In genomic region chr17:73971291-73971690, GRCm38 (mm10) we compare ENCODE assay signal across 28 mouse cellular contexts. TPM values are rescaled to one million over a fixed set of nuclear protein-coding genes. Genes with fewer than 3 reads are reported as not detected.
DNase-seq lines count a peak whose midpoint lies in the region; ATAC-seq and TF ChIP-seq lines count a peak whose summit lies in the region.
"Had no signal": no experiment of that assay in that cellular context is flagged by ENCODE, and none has a peak within 500 bp of the region (broad histone marks: within the 10 kb centered on the region; RNA-seq: fewer than 3 reads in every experiment).

No protein-coding gene starts in this region.

- intact Hi-C loops in heart, adult 2 months (cut with DNase I): loop anchor here (2.0 kb wide), 1 partner anchor 14 kb away; no protein-coding TSS in a partner anchor

- no peaks in the 10 kb centered on the region for H3K27me3 ChIP-seq in heart, adult 2 months (ENCODE audit: control insufficient read depth, insufficient read depth, low read length)
- no peaks in the 10 kb centered on the region for H3K27me3 ChIP-seq in stomach, postnatal 0 days (ENCODE audit: control insufficient read depth, insufficient read depth, low read length)
- H3K27me3 ChIP-seq: embryonic facial prominence, embryonic 15.5 days; forebrain, embryonic 13.5 days; intestine, embryonic 15.5 days; liver, embryonic 15.5 days; lung, embryonic 15.5 days; midbrain, embryonic 12.5 days; neural tube, embryonic 13.5 days had no signal

- peak overlapping the region; percentile 89 for H3K27ac ChIP-seq in heart, adult 2 months
- peak overlapping the region; percentile 90 for H3K27ac ChIP-seq in embryonic fibroblast, embryonic 13.5 days (ENCODE audit: insufficient read depth, low read length)
- H3K27ac ChIP-seq in stomach, postnatal 0 days (replicated peaks): peak overlapping the region; percentile 46; the same call in 1 of the 2 replicates
- H3K27ac ChIP-seq: embryonic facial prominence, embryonic 10.5 days; forebrain, embryonic 13.5 days; hindbrain, postnatal 0 days; intestine, embryonic 15.5 days; liver, embryonic 15.5 days; midbrain, embryonic 12.5 days; neural tube, embryonic 13.5 days had no signal

- no peak overlapping the region for H3K4me2 ChIP-seq in stomach, postnatal 0 days (replicated peaks; ENCODE audit: low read depth)
- H3K4me2 ChIP-seq: embryonic facial prominence, embryonic 15.5 days; forebrain, embryonic 13.5 days; intestine, embryonic 15.5 days; liver, embryonic 15.5 days; lung, embryonic 15.5 days; midbrain, embryonic 12.5 days; neural tube, embryonic 13.5 days had no signal

- no peak for DNase-seq in heart, adult 2 months
- no peak for DNase-seq in heart, postnatal 4 days
- DNase-seq in 416B (ENCODE audit: low read depth): peak; percentile 82
- no peak for DNase-seq in stomach, postnatal 0 days (ENCODE audit: low spot score)
- DNase-seq in frontal cortex, postnatal 14 days (ENCODE audit: low spot score in 2 of 2): no peak
- no peak for DNase-seq in spleen, postnatal 14 days (ENCODE audit: low spot score in 2 of 2)
- DNase-seq: adrenal gland, postnatal 10 days; cerebellum, adult 2 months; cerebellum, postnatal 14 days; gastrocnemius, postnatal 36 days; heart, postnatal 14 days; kidney, adult 2 months; kidney, postnatal 10 days; lung, postnatal 36 days; right cerebral cortex, postnatal 25 days; spleen, adult 18-20 months had no signal

- H3K9me3 ChIP-seq in stomach, postnatal 0 days (ENCODE audit: control insufficient read depth, low read length): no peaks in the 10 kb centered on the region
- H3K9me3 ChIP-seq: embryonic facial prominence, embryonic 10.5 days; embryonic facial prominence, embryonic 15.5 days; forebrain, embryonic 13.5 days; intestine, embryonic 15.5 days; liver, embryonic 15.5 days; lung, embryonic 15.5 days; megakaryocyte, embryonic 14.5 days; midbrain, embryonic 12.5 days; neural tube, embryonic 13.5 days had no signal

- no peak for TF ChIP-seq EP300 in heart, adult 2 months (IDR thresholded peaks at IDR 0.05; ENCODE audit: insufficient read depth, low read depth, low read length)
- TF ChIP-seq EP300 in stomach, postnatal 0 days (optimal IDR thresholded peaks at IDR 0.05): no peak

- whole genome bisulfite sequencing in heart, adult 2 months: 68% methylated on average over 4 of the region's 4 CpGs
- WGBS in stomach, postnatal 0 days: 60% methylated on average over 4 of the region's 4 CpGs

- no peak overlapping the region for H3K4me3 ChIP-seq in heart, adult 2 months
- H3K4me3 ChIP-seq in embryonic fibroblast, embryonic 13.5 days (ENCODE audit: insufficient read depth, low read length): no peak overlapping the region
- H3K4me3 ChIP-seq in stomach, postnatal 0 days (ENCODE audit: low read depth, low read length): no peak overlapping the region
- H3K4me3 ChIP-seq: embryonic facial prominence, embryonic 10.5 days; embryonic facial prominence, embryonic 15.5 days; forebrain, embryonic 13.5 days; intestine, embryonic 15.5 days; liver, embryonic 15.5 days; lung, embryonic 15.5 days; megakaryocyte, embryonic 14.5 days; midbrain, embryonic 12.5 days; neural tube, embryonic 13.5 days had no signal

- no peaks in the 10 kb centered on the region for H3K79me2 ChIP-seq in heart, adult 2 months (replicated peaks; ENCODE audit: control insufficient read depth, insufficient read depth, low read length)

- H3K9ac ChIP-seq in heart, adult 2 months (ENCODE audit: low read depth, low read length): no peak overlapping the region
- no peak overlapping the region for H3K9ac ChIP-seq in stomach, postnatal 0 days (ENCODE audit: low read length)
- H3K9ac ChIP-seq: embryonic facial prominence, embryonic 15.5 days; forebrain, embryonic 13.5 days; intestine, embryonic 15.5 days; liver, embryonic 15.5 days; lung, embryonic 15.5 days; midbrain, embryonic 12.5 days; neural tube, embryonic 13.5 days had no signal

- no peak for TF ChIP-seq CTCF in heart, adult 2 months (IDR thresholded peaks at IDR 0.05)
- no peak for TF ChIP-seq CTCF in embryonic fibroblast, embryonic 13.5 days (IDR thresholded peaks at IDR 0.05; ENCODE audit: borderline replicate concordance, insufficient read depth, low read length)
- no peak for TF ChIP-seq CTCF in stomach, postnatal 0 days (IDR thresholded peaks at IDR 0.05; ENCODE audit: low read depth)

- ATAC-seq in stomach, postnatal 0 days (ENCODE audit: low FRiP score, low TSS enrichment): no peak
- ATAC-seq: forebrain, embryonic 13.5 days; hindbrain, postnatal 0 days; intestine, embryonic 15.5 days had no signal

- H3K36me3 ChIP-seq in heart, adult 2 months (ENCODE audit: control insufficient read depth, insufficient read depth, low read length): peaks cover 13% of the 10 kb centered on the region
- H3K36me3 ChIP-seq in stomach, postnatal 0 days (ENCODE audit: control insufficient read depth, insufficient read depth, low read length): no peaks in the 10 kb centered on the region
- H3K36me3 ChIP-seq: embryonic facial prominence, embryonic 10.5 days; embryonic facial prominence, embryonic 15.5 days; G1E; intestine, embryonic 15.5 days; liver, embryonic 15.5 days; lung, embryonic 15.5 days; midbrain, embryonic 12.5 days; neural tube, embryonic 13.5 days had no signal

- H3K4me1 ChIP-seq in heart, adult 2 months (ENCODE audit: control insufficient read depth, insufficient read depth, low read length): peaks cover 15% of the 10 kb centered on the region
- H3K4me1 ChIP-seq in embryonic fibroblast, embryonic 13.5 days (ENCODE audit: control insufficient read depth, insufficient read depth, low read length): peaks cover 2% of the 10 kb centered on the region
- H3K4me1 ChIP-seq in stomach, postnatal 0 days (replicated peaks; ENCODE audit: control insufficient read depth, insufficient read depth): 0 out of 2 replicates have a peak, but pooled peaks cover 2% of the 10 kb centered on the region
- H3K4me1 ChIP-seq: forebrain, embryonic 13.5 days; intestine, embryonic 15.5 days; liver, embryonic 15.5 days; midbrain, embryonic 12.5 days; neural tube, embryonic 13.5 days had no signal

- TF ChIP-seq POLR2A in heart, adult 2 months (IDR thresholded peaks at IDR 0.05; ENCODE audit: insufficient read depth, low read depth, low read length): no peak
- no peak for TF ChIP-seq POLR2A in embryonic fibroblast, embryonic 13.5 days (IDR thresholded peaks at IDR 0.05; ENCODE audit: low read depth, low read length)

RNA-seq across cellular contexts. Expression of gene Xdh, which starts 21.3 kb away (rescaled TPM):
- 100 to 1,000 TPM; 134 to 187 TPM for total RNA-seq in heart, adult 2 months (2021)
- 51.7 and 59.3 TPM in 2 replicates for polyA plus RNA-seq in heart, adult 2 months (2012; rRNA removed)
- total RNA-seq in heart, postnatal 4 days (2021): 1 to 10 TPM; 3.7 to 4.6 TPM
- 4.8 and 8.6 TPM in 2 replicates for polyA plus RNA-seq in embryonic fibroblast, embryonic 13.5 days (2011; ENCODE audit: insufficient read length, low read depth, missing spikeins)
- polyA plus RNA-seq in stomach, postnatal 0 days (2015; fragmentation: Nextera tagmentation; extraction: Ambion mirVana): 16.4 and 18.4 TPM in 2 replicates
- polyA plus RNA-seq: G1E had no signal
